Mouse (Mus musculus) hindbrain, embryonic 11.5 days (tissue): ENCODE measurements around the gene Clec4b2. TPM values are rescaled to one million over a fixed set of nuclear protein-coding genes. Genes with fewer than 3 reads are reported as not detected.
"Not testable (repeated sequence)": the region's sequence is repeated elsewhere in the genome, so short reads cannot be mapped to it uniquely, and the experiment has no call there.

Source experiments
- ATAC-seq: fragments of 200-750 bp; cut with Nextera tagmentation; 2 replicates; pipeline ENCODE4 v1.8.0; 2017; ENCODE audit warnings: mild to moderate bottlenecking, moderate TSS enrichment, moderate library complexity; ENCODE audit not compliant: low FRiP score
- DNase-seq: peaks from one replicate; pipeline ENCODE4 v3.0.0-alpha.2; 2015; ENCODE audit warnings: low spot score
- H3K27ac ChIP-seq: fragments of 300-500 bp; sonication (generic); 2 replicates; pipeline ENCODE4 v1.5.1; 2014; ENCODE audit warnings: mild to moderate bottlenecking, low read depth, low read length
- H3K27me3 ChIP-seq: fragments of 300-500 bp; sonication (generic); 2 replicates; pipeline ENCODE4 v1.6.1; 2014; ENCODE audit warnings: mild to moderate bottlenecking, low read length, moderate library complexity, mixed read lengths; ENCODE audit not compliant: control insufficient read depth, insufficient read depth
- H3K36me3 ChIP-seq: fragments of 300-500 bp; sonication (generic); 2 replicates; pipeline ENCODE4 v1.6.1; 2014; ENCODE audit warnings: mild to moderate bottlenecking, low read length, moderate library complexity, mixed read lengths; ENCODE audit not compliant: control insufficient read depth, insufficient read depth
- H3K4me1 ChIP-seq: fragments of 300-500 bp; sonication (generic); replicated peaks from 2 replicates; pipeline ENCODE4 v1.6.1; 2014; ENCODE audit warnings: low read length, mixed read lengths; ENCODE audit not compliant: control insufficient read depth, insufficient read depth
- H3K4me2 ChIP-seq: fragments of 300-500 bp; sonication (generic); replicated peaks from 2 replicates; pipeline ENCODE4 v1.6.1; 2014; ENCODE audit warnings: mild to moderate bottlenecking, low read depth, low read length
- H3K4me3 ChIP-seq: fragments of 300-500 bp; sonication (generic); 2 replicates; pipeline ENCODE4 v1.5.1; 2014; ENCODE audit warnings: low read depth, low read length
- H3K9ac ChIP-seq: fragments of 300-500 bp; sonication (generic); 2 replicates; pipeline ENCODE4 v1.6.1; 2014; ENCODE audit warnings: low read depth, low read length
- H3K9me3 ChIP-seq: fragments of 300-500 bp; sonication (generic); 2 replicates; pipeline ENCODE4 v1.6.1; 2016; ENCODE audit warnings: low read length; ENCODE audit not compliant: control insufficient read depth
- WGBS: fragments of 180-500 bp; shearing (Covaris S2); extraction: QIAGEN DNeasy Blood & Tissue Kit; methylation state at CpG from one replicate; pipeline ENCODE4 v1.1.7; 2014; 5-methylcytosine and 5-hydroxymethylcytosine counted together
- polyA plus RNA-seq: library from polyadenylated mRNA; unstranded; fragments of >200 nt; fragmentation: Nextera tagmentation; extraction: Ambion mirVana; gene quantifications from 2 replicates; pipeline ENCODE4 v1.2.1, GENCODE M21; 2014

The Clec4b2 gene
- polyA plus RNA-seq, 1 experiment from 2014 or later, result not detected

DNA sequence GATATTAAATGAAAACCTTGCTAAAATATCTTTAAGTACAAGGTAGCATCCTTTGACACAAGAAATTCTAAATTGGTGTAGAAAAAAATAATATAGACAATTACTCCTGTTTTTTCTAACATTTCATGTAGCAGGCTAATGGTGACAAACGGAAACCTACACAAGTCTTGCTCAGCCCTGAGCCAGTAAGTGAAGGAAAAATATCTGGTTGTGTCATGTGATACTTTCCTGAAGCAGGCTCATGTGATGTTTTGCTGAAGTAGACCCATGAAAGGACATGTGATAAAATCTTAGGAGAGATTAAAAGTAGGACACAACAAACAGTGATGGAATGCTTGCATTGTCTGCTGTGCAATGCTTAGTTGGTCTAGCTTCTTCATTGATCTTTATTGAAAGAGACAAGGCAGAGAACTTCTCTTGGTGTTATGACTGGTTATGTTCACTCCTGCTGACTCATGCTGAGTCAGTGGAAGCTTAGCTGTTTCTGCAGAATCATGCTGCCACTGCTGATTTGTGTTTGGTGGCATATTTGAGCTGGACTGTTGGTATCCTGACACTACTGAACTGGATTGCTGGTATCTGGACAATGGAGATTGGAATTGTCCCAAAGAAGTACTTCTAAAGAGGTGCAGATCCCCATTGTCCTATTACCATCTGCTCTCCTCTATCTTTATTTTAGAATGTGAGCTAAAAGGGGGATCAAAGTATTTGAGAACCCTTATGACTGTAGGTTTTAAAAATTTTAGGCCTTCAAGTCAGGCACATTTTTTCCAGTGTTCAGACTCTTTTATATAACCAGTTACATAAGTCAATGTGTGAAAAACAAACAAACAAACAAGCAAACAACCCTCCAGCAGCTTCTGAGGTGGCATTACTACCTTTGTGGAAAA is 34.7 kb downstream of the Clec4b2 start:
- DNase-seq (no peak), ATAC-seq (no peak)
- Histone ChIP-seq H3K27me3 (no peaks in the 10 kb centered on the region), H3K36me3 (no peaks in the 10 kb centered on the region), H3K9ac (no peak overlapping the region), H3K4me1 (no peaks in the 10 kb centered on the region), H3K4me3 (no peak overlapping the region), H3K27ac (no peak overlapping the region), H3K9me3 (no peaks in the 10 kb centered on the region), H3K4me2 (no peak overlapping the region)
- WGBS, result 86% methylated on average over 1 of the region's 1 CpGs

DNA sequence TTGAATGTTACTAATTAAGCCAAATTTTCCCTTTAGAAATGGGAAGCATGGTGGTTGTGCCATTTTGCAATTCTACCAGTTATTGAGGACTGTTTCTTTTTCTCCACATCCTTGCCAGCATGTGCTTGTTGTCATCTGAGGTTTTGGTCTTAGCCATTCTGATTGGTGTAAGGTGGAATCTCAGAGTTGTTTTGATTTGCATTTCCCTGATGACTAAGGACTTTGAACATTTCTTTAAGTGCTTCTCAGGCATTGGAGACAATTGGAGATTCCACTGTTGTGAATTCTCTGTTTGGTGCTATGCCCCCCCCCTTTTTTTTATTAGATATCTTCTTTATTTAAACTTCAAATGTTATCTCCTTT is 35.4 kb downstream of the Clec4b2 start:
- not testable (repeated sequence) for H3K9me3 ChIP-seq, H3K4me1 ChIP-seq, H3K27me3 ChIP-seq, H3K4me3 ChIP-seq, H3K4me2 ChIP-seq, H3K27ac ChIP-seq, DNase-seq, ATAC-seq, H3K9ac ChIP-seq, H3K36me3 ChIP-seq

DNA sequence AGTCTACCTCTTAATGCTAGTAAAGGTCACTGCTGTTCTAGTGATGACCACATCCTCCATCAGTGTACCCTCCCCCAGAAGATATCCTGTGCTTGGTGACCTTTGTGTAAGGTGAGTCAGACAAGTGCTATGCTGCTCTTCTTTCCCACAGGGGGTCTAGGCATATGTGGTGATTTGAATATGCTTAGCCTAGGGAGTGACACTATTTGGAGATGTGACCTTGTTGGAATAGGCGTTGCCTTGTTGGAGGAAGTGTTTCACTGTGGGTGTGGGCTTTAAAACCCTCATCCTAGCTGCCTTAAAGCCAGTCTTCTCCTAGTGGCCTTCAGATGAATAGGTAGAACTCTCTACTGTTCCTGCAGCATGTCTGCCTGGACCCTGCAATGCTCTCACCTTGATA is 39.0 kb downstream of the Clec4b2 start:
- WGBS, result 84% methylated on average over 1 of the region's 1 CpGs
- Histone ChIP-seq H3K9me3 (no peaks in the 10 kb centered on the region), H3K27me3 (no peaks in the 10 kb centered on the region), H3K27ac (no peak overlapping the region), H3K4me3 (no peak overlapping the region), H3K9ac (no peak overlapping the region), H3K4me1 (no peaks in the 10 kb centered on the region), H3K4me2 (no peak overlapping the region), H3K36me3 (no peaks in the 10 kb centered on the region)
- no peak for ATAC-seq
- no peak for DNase-seq

DNA sequence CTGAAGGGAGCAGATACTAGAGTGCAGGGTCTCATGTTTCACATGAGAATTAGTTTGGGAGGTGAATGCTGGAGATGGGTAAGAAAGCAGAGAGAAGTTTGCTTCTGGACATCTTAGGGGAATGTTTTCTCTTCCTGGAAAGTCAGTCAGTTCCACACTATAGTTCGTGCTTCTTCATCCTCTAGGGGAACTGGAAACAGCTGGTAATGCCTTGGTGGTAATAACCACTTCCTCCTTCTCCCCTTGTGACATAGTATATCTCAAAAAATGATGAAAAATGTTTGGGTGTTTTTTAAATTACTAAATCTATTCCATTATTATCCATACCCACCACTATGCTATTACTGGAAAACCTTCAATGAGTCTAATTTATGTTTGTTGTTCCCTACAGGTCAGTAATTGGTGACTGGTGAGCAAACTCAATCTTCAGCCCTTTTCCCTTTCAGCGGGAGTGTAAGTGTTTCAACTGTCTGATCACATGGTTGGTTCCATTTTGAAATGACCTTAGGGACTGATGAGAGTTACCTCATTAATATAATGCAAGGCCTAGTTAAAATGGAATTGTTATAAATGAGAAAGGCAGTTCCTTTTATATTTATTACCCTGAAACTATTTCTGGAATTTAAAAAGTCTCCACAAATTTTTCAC is 55.0 kb downstream of the Clec4b2 start:
- no peaks in the 10 kb centered on the region for H3K36me3 ChIP-seq
- no peaks in the 10 kb centered on the region for H3K27me3 ChIP-seq
- H3K9ac ChIP-seq, result no peak overlapping the region
- H3K4me3 ChIP-seq, result no peak overlapping the region
- no peaks in the 10 kb centered on the region for H3K4me1 ChIP-seq
- H3K4me2 ChIP-seq, result no peak overlapping the region
- DNase-seq, result no peak
- 78% methylated on average over 2 of the region's 2 CpGs for WGBS
- no peak overlapping the region for H3K27ac ChIP-seq
- H3K9me3 ChIP-seq, result no peaks in the 10 kb centered on the region
- no peak for ATAC-seq

DNA sequence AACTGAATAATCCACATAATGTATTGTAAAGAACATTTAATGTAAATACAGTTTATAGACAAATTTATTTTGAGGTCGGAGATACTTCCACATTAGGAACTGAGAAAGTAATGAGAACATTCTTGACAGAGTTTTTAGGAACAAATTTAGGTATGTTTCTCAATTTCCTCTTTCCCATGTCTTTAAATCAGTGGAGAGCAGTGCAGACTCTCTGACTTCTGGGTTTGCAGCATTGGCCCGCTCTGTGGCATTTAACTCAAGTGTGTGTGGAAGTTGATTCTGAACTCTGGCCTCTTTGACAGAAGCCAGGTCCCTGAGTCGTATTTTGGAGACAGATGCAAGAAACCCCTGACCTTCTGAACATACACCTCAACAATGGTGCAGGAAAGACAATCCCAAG is 57.0 kb downstream of the Clec4b2 start, which contains the start of gene Clec4n:
Clec4n (plus strand) TSS at position 200 of the 400 bp plus-strand sequence.
- H3K27me3 ChIP-seq, result no peaks in the 10 kb centered on the region
- no peak within 1 kb of the TSS for H3K9ac ChIP-seq
- 80% methylated on average over 3 of the region's 3 CpGs for WGBS
- H3K4me2 ChIP-seq, result no peak within 1 kb of the TSS
- DNase-seq (no peak), ATAC-seq (no peak)
- no peaks in the 10 kb centered on the region for H3K9me3 ChIP-seq
- H3K4me1 ChIP-seq, result no peaks in the 10 kb centered on the region
- no peaks in the 10 kb centered on the region for H3K36me3 ChIP-seq
- H3K4me3 ChIP-seq, result no peak within 1 kb of the TSS
- H3K27ac ChIP-seq, result no peak within 1 kb of the TSS

DNA sequence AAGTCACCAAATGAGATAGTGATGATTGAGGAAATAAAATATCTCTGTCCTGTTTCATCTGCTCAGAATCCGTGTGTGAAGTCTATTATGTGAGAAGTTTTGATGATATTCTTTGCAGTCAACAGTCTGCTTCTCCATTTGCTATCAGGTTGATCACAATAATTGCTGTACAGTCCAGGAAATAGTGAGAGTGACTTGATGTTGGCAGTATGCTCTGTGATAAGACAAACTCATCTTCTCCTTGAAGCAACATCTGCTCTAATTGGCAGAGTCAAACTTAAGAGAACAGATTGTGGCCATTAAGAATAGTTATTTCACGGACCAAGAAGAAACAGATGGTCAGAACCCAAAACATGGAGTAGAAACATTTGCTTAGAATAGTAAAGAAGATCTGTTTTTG is 58.5 kb downstream of the Clec4b2 start:
- Histone ChIP-seq H3K27ac (no peak overlapping the region), H3K4me3 (no peak overlapping the region), H3K9ac (no peak overlapping the region), H3K4me2 (no peak overlapping the region), H3K27me3 (no peaks in the 10 kb centered on the region), H3K36me3 (no peaks in the 10 kb centered on the region), H3K9me3 (no peaks in the 10 kb centered on the region), H3K4me1 (no peaks in the 10 kb centered on the region)
- no peak for DNase-seq
- ATAC-seq, result no peak
- 77% methylated on average over 2 of the region's 2 CpGs for WGBS

DNA sequence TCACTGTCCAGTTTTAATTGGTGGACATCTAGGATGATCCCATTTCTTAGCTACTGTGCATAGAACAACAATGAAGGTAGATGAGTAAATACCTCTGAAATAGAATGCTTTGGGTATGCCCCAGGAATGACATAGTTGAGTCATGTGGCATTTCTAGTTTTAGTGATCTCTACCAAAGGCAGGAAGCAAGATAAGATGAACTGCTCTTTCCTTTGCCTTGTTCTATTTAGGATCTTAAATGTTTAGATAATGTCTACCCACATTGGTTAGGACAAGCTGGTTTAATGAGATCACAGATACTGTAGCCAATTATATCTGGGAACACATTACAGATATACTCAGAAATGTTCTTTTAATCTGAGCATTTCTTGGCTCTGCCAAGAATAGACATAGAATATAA is 64.9 kb downstream of the Clec4b2 start:
- Histone ChIP-seq H3K9me3 (no peaks in the 10 kb centered on the region), H3K4me1 (no peaks in the 10 kb centered on the region), H3K27me3 (no peaks in the 10 kb centered on the region), H3K4me3 (no peak overlapping the region), H3K36me3 (no peaks in the 10 kb centered on the region), H3K4me2 (no peak overlapping the region), H3K9ac (no peak overlapping the region), H3K27ac (no peak overlapping the region)
- no peak for DNase-seq
- no peak for ATAC-seq

DNA sequence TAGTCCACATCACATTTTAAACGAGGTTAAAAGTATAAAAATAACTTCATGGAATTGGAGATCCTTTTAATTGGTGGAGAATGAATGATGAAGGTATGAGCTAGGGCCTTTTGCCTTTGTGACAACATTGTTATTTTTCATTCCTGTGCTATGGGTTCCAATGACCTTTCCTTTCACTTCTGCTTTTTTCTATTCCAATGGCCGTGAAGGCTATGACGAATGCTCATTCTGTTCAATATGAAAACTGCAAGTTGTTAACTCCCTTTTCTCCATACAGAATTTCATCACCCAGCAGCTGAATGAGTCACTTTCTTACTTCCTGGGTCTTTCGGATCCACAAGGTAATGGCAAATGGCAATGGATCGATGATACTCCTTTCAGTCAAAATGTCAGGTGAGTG is 71.5 kb downstream of the Clec4b2 start:
- no peak overlapping the region for H3K4me2 ChIP-seq
- no peak overlapping the region for H3K4me3 ChIP-seq
- no peaks in the 10 kb centered on the region for H3K27me3 ChIP-seq
- H3K36me3 ChIP-seq, result no peaks in the 10 kb centered on the region
- no peak overlapping the region for H3K27ac ChIP-seq
- 93% methylated on average over 5 of the region's 5 CpGs for WGBS
- H3K9ac ChIP-seq, result no peak overlapping the region
- no peaks in the 10 kb centered on the region for H3K9me3 ChIP-seq
- ATAC-seq, result no peak
- no peaks in the 10 kb centered on the region for H3K4me1 ChIP-seq
- DNase-seq, result no peak

DNA sequence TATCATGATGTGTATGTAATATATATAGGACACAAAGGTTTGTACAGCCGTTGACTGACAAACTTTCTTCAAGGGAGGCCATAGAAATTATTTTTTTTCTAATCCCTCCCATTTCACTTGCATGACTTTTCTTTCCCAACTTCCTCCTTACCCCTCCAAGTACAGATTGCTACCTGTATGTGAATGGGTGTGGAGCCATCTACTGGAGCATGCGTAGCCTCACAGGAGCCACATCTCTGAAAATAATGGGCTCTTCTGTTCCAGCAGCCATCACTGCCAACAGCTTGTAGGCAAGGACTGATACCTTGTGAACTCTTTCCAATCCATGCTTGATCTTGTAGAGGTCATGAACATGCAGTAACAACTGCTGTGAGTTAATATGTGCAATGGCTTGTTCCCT is 76.2 kb downstream of the Clec4b2 start:
- H3K9me3 ChIP-seq, H3K27me3 ChIP-seq, DNase-seq, H3K4me1 ChIP-seq, H3K4me2 ChIP-seq, H3K4me3 ChIP-seq, H3K36me3 ChIP-seq, ATAC-seq, H3K27ac ChIP-seq, H3K9ac ChIP-seq: not testable (repeated sequence)
- WGBS, result 88% methylated on average over 2 of the region's 2 CpGs
